Mouse (Mus musculus) ES-E14 (cell line): ENCODE results near the gene Cacna1g.

ENCODE experiments used
- CHD2 ChIP-seq: IDR thresholded peaks from 2 replicates; pipeline ENCODE4 v1.6.1; 2014; ENCODE audit warnings: mild to moderate bottlenecking, low read depth, low read length, inconsistent platforms
- HCFC1 ChIP-seq: IDR thresholded peaks from 2 replicates; pipeline ENCODE4 v1.6.1; 2012; ENCODE audit warnings: low read length, inconsistent platforms, borderline replicate concordance; ENCODE audit not compliant: insufficient read depth
- MAFK ChIP-seq: IDR thresholded peaks from 2 replicates; pipeline ENCODE4 v1.6.1; 2014; ENCODE audit warnings: mild to moderate bottlenecking, low read depth, low read length, inconsistent platforms; ENCODE audit not compliant: insufficient read depth
- ZNF384 ChIP-seq: IDR thresholded peaks from 2 replicates; pipeline ENCODE4 v1.6.1; 2012; ENCODE audit warnings: low read depth, low read length, inconsistent platforms

GRCm38 (mm10) chr11:94484636-94485035 is 10.6 kb upstream of the Cacna1g start:
- TF ChIP-seq MAFK (no peak), CHD2 (no peak), HCFC1 (no peak), ZNF384 (no peak)
